Mouse (Mus musculus) limb, embryonic 14.5 days (tissue): ENCODE results near the gene Capn2. TPM values are rescaled to one million over a fixed set of nuclear protein-coding genes. Genes with fewer than 3 reads are reported as not detected.

Source experiments
- ATAC-seq: fragments of 200-750 bp; cut with Nextera tagmentation; 2 replicates; pipeline ENCODE4 v1.8.0; 2017; ENCODE audit warnings: low read depth, moderate number of reproducible peaks, moderate TSS enrichment; ENCODE audit not compliant: low FRiP score
- DNase-seq: peaks from one replicate; pipeline ENCODE4 v3.0.0-alpha.2; 2015; ENCODE audit warnings: low spot score
- H3K27ac ChIP-seq: fragments of 300-500 bp; sonication (generic); replicated peaks from 2 replicates; pipeline ENCODE4 v1.5.1; 2014; ENCODE audit warnings: low read depth, mild to moderate bottlenecking, low read length, moderate library complexity, mixed read lengths
- H3K27me3 ChIP-seq: fragments of 300-500 bp; sonication (generic); 2 replicates; pipeline ENCODE4 v1.6.1; 2014; ENCODE audit warnings: low read length, mixed read lengths; ENCODE audit not compliant: control insufficient read depth, insufficient read depth
- H3K36me3 ChIP-seq: fragments of 300-500 bp; sonication (generic); 2 replicates; pipeline ENCODE4 v1.6.1; 2014; ENCODE audit warnings: mild to moderate bottlenecking, low read length, moderate library complexity, mixed read lengths; ENCODE audit not compliant: control insufficient read depth, insufficient read depth
- H3K4me1 ChIP-seq: fragments of 300-500 bp; sonication (generic); 2 replicates; pipeline ENCODE4 v1.6.1; 2014; ENCODE audit warnings: antibody characterized with exemption, low read length, mixed read lengths; ENCODE audit not compliant: control insufficient read depth, insufficient read depth
- H3K4me2 ChIP-seq: fragments of 300-500 bp; sonication (generic); replicated peaks from 2 replicates; pipeline ENCODE4 v1.6.1; 2014; ENCODE audit warnings: low read depth, mild to moderate bottlenecking, low read length, moderate library complexity; ENCODE audit not compliant: severe bottlenecking
- H3K4me3 ChIP-seq: fragments of 300-500 bp; sonication (generic); replicated peaks from 2 replicates; pipeline ENCODE4 v1.5.1; 2014; ENCODE audit warnings: low read length
- H3K9ac ChIP-seq: fragments of 300-500 bp; sonication (generic); 2 replicates; pipeline ENCODE4 v1.6.1; 2014; ENCODE audit warnings: mild to moderate bottlenecking, low read depth, low read length, moderate library complexity; ENCODE audit not compliant: severe bottlenecking
- H3K9me3 ChIP-seq: fragments of 300-500 bp; sonication (generic); 2 replicates; pipeline ENCODE4 v1.6.1; 2016; ENCODE audit warnings: low read length; ENCODE audit not compliant: control insufficient read depth
- POLR2A ChIP-seq: fragments of 200-500 bp; IDR thresholded peaks from 2 replicates; pipeline ENCODE4 v1.8.0; 2012; ENCODE audit warnings: inconsistent platforms, mild to moderate bottlenecking, moderate library complexity, borderline replicate concordance; ENCODE audit not compliant: insufficient read depth, insufficient read length; ENCODE audit errors: extremely low read depth
- WGBS: fragments of 180-500 bp; shearing (Covaris S2); extraction: QIAGEN DNeasy Blood & Tissue Kit; methylation state at CpG from one replicate; pipeline ENCODE4 v1.1.7; 2014; 5-methylcytosine and 5-hydroxymethylcytosine counted together
- polyA plus RNA-seq, 2 experiments: library from polyadenylated mRNA; depleted of rRNA in 1 of 2; stranded (reverse) in 1 of 2; unstranded in 1 of 2; fragments of >200 nt; fragmentation: Nextera tagmentation in 1 of 2; extraction: Ambion mirVana in 1 of 2; gene quantifications; 2 replicates each; pipeline versions ENCODE4 v1.2.1 to v1.2.3; 2012 to 2014

Capn2 gene
- 76.7 and 90.5 TPM in 2 replicates for polyA plus RNA-seq (2012; rRNA removed)
- 119 and 126 TPM in 2 replicates for polyA plus RNA-seq (2014; fragmentation: Nextera tagmentation; extraction: Ambion mirVana)

- H3K9ac ChIP-seq, result peak within 1 kb of the TSS; percentile 97
- peak within 1 kb of the TSS; percentile 76 for H3K4me2 ChIP-seq
- peak; percentile 61 for DNase-seq
- peaks cover 45% of the 10 kb centered on the region for H3K4me1 ChIP-seq
- no peaks in the 10 kb centered on the region for H3K9me3 ChIP-seq
- ATAC-seq, result peak; percentile 73
- TF ChIP-seq POLR2A, result 0 out of 2 replicates have a peak, but pooled peaks have one; percentile 7
- peaks cover 27% of the 10 kb centered on the region for H3K36me3 ChIP-seq
- 3% methylated on average over 70 of the region's 84 CpGs for WGBS
- H3K27ac ChIP-seq, result peak within 1 kb of the TSS; percentile 94
- H3K4me3 ChIP-seq, result peak within 1 kb of the TSS; percentile 87
- no peaks in the 10 kb centered on the region for H3K27me3 ChIP-seq
Observed at GRCm38 (mm10) chr1:182516758-182517676, at the start of gene Capn2. TSS of gene Capn2 (minus strand) at chr1:182517608.

DNA sequence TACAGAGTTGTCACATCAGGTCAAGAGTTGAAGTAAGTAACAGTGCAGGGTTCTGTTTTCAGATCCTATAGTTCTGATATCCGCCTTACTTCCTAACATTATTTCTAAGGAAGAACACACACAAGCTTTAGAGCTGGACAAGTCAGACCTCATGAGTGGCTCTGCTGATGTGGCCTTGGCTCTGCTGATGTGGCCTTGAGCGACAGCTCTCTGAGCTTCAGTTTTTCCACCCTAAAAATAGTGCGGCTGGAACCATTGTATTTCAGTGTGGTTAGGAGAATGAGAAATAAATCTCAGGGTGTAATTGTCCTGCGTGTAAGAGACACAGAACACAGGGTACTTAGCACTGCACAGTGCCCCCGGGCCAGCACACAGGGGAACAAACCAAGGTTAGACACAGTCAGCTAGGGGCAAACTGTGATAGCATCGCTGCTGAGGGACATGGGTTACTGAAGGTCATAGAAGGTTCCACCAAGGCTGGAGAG lies 48.0 kb upstream of the Capn2 start:
- H3K9ac ChIP-seq, result no peak overlapping the region
- no peaks in the 10 kb centered on the region for H3K36me3 ChIP-seq
- 0 out of 2 replicates have a peak, but pooled peaks cover 3% of the 10 kb centered on the region for H3K4me1 ChIP-seq
- no peaks in the 10 kb centered on the region for H3K9me3 ChIP-seq
- no peak for DNase-seq
- no peak overlapping the region for H3K4me2 ChIP-seq
- H3K27ac ChIP-seq, result no peak overlapping the region
- H3K4me3 ChIP-seq, result no peak overlapping the region
- H3K27me3 ChIP-seq, result no peaks in the 10 kb centered on the region
- ATAC-seq, result no peak
- WGBS, result 84% methylated on average over 6 of the region's 6 CpGs
- no peak for TF ChIP-seq POLR2A

DNA sequence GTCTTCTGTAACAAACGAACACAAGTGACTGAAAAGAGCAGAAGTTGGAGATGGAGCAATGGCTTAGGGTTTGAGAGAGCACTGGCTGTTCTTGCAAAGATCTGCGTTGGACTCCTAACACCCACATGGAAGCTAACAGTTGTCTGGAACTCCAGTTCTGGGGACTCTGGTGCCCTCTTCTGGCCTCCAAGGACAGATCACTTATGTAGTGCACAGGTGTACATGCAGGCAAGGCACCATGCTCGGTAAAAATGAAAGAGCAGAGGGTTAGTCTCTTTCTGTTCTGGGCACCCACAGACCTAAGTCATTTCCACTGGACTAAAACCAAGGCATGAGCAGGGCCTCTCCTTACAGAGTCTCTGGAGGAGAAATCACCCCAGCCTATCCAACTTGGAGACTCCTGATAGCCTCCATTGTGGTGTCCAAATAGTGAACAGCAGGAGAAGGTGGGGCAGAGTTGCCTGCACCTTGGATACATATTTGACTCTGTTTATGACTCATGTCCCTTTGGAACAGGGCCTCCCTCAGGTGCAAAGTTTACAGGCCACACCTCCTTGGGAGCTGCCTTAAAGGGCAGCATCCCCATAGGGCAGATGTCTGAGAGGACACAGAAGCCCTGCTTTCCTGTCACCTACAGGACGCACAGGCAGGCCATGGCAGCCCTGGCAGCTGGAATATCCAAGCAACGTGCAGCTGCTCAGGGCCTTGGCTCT lies 47.2 kb upstream of the Capn2 start, which contains the start of gene Capn8:
Gene Capn8 (plus strand): TSS at position 600 of the 713 bp plus-strand sequence.
- 0 out of 2 replicates have a peak, but pooled peaks cover 3% of the 10 kb centered on the region for H3K4me1 ChIP-seq
- H3K9ac ChIP-seq, result no peak within 1 kb of the TSS
- no peak for TF ChIP-seq POLR2A
- ATAC-seq (no peak), DNase-seq (no peak)
- H3K9me3 ChIP-seq, result no peaks in the 10 kb centered on the region
- no peak within 1 kb of the TSS for H3K4me3 ChIP-seq
- H3K4me2 ChIP-seq, result no peak within 1 kb of the TSS
- 72% methylated on average over 5 of the region's 5 CpGs for WGBS
- no peak within 1 kb of the TSS for H3K27ac ChIP-seq
- no peaks in the 10 kb centered on the region for H3K36me3 ChIP-seq
- H3K27me3 ChIP-seq, result no peaks in the 10 kb centered on the region

GRCm38 (mm10) chr1:182562576-182563370 lies 45.4 kb upstream of the Capn2 start:
- Histone ChIP-seq H3K9ac (no peak overlapping the region), H3K27me3 (no peaks in the 10 kb centered on the region), H3K36me3 (no peaks in the 10 kb centered on the region), H3K4me2 (no peak overlapping the region; the same call in 1 of the 2 replicates), H3K4me1 (0 out of 2 replicates have a peak, but pooled peaks cover 3% of the 10 kb centered on the region), H3K27ac (no peak overlapping the region), H3K9me3 (no peaks in the 10 kb centered on the region), H3K4me3 (no peak overlapping the region)
- WGBS, result 37% methylated on average over 16 of the region's 16 CpGs
- peak; percentile 56 for DNase-seq
- no peak for ATAC-seq
- TF ChIP-seq POLR2A, result no peak
